Mouse (Mus musculus) embryo, embryonic 10.5 days (tissue): Measurements from ENCODE around the gene Fam241a.
A peak's percentile ranks its signal among the peaks of the same experiment; 100 is the strongest.

Experiments
- DNase-seq: peaks from one replicate; pipeline ENCODE4 v3.0.0-alpha.2; 2015; ENCODE audit warnings: low spot score

Fam241a gene

DNA sequence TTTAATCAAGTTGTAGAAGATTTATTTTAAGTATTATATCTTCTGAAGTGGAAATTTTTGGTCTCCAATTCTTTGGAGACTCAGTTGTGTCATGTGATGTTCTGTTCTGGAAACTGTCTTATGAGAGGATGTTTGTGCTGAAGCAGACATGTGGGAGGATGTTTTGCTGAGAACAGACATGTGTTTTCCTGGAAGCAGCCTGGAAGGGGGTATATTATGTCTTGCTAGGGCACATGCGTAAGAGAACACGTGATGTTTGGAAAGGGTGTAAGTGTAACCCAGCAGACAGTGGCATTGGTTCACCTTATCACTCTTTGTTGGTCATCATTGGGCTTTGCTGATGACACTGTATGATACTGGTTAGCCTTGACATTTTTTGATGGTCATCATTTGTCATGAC, 20.6 kb downstream of the Fam241a start:
- DNase-seq = no peak

DNA sequence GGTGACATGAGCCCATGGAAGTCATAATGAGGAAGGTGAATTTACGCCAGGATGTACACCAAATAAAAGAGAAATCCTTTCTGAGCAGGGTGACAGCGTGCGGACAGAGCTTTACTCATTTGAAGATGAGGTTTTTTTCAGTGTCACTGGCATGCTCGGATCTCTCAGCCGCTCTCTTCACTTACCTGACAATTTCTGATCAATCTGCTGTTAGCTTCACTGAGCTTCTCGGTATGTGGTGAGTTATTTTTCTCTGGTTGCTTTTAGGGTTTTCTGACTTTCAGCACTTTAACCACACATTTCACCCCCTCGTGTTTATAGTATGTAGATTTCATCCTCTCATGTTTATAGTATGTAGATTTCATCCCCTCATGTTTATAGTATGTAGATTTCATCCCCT, 21.1 kb downstream of the Fam241a start:
- DNase-seq = no peak

DNA sequence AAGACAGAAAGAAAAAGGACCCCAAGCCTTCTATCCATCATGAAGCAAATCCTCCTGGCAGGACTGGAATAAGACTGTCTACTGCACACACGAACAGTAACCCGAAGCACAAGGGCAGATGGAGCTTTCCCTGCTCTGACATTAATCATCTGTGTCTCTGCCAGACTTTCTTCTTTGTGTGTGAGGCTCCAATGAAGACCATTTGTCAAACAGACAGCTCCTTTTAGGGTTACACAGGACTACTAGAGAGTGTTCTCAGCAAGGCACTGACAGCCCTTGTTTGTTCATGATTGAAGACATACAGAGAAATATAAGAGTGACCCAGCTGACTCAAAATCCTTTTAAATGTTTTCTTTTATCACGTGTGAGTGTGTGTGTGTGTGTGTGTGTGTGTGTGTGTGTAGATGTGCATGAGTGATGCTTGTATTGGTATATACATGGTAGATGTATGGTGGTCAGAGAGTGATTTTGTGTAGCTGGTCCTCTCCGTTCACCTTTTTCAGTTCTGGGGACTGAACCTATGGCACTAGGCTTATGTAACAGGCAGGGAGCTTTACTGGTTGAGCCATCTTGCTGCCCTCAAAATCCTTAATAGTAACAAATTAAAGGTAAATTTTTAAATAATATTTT, 21.8 kb downstream of the Fam241a start:
- DNase-seq = peak; percentile 84

DNA sequence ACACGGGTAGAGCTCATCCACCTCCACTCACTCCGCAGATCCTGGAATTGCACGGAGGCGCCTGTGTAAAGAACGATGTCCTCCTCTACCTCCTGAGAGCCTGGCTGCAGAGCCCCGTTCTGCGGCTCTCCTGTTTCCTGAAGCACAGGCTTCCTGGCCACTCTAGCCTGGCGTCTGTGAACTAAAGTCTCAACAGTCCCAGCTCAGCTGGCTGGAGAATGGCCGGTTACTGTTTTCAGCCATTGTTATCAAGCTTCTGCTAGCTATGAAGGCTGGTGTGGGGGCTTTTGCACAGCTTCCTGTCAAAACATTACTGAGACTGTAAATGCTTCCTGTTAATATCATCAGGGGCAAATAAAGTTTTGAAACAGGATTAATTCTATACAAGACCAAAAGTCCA, 24.5 kb downstream of the Fam241a start:
- no peak for DNase-seq

DNA sequence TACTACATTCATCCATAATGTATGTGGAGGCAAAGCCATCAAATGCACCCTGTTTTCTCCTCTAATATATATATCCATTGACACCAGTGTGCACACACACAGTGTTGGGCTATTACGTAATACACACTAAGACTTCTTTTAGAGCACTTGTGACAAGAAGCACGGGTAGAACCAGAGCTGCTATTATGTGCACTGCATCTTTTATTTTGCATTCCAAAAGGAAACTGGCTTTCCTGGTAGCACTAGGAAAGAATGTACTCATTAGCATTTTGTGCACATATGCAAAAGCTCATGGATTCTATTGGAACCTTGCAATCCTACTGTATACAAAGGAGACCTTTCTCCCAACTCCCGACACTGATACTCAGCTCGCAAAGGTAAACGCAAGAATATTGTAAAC, 27.2 kb downstream of the Fam241a start:
- DNase-seq = no peak

DNA sequence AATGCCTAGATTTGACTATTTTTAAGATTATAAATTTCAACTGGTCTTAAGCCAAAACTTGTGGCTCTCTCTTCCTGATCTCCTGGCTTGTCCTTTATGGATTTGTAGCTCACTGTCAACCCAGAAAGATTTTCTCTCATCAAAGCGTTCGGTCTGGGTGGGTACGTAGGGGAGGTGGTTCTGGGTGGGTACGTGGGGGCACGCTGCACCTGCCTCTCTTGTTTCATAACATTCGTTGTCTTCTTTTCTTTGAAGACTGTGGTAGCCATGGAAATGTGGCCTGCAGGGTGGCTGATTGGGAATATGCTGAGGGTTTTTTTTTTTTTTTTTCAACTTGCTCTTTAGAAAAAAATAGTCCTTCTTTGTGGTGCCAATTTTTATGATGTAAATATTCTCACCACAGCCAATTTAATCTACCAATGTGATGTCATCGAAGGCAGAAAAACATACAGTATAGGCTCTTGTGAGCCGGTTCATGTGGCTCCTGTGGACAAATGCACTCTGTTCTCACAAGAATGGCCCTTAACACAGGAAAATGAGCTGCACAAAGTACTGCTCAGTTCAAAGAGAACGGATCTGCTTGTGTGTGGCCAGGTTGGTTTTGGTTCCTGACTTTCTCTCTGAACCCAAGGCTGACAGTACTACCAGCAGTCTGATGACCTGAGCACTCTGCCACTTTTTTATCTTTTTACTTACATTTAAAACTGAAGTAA, 27.9 kb downstream of the Fam241a start:
- DNase-seq = no peak

DNA sequence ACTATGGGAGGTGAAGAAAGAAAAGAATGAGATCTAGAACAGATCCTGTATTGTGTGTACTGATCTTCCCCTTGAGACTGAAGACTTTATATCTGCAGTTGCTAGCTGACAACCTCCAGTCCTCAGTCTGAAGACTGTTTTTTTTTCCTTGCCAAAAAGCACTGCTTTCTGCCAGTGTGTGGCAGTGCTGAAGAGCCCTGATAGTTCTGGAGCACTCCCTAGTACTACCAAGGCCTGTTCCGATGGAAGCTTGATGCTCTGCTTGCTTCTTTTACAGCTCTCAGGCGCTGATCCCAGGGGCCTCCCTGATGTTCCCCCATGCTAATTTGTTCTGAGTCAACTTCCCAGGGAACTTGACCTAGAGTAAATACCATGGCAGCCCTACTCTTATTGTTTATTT, 31.9 kb downstream of the Fam241a start:
- DNase-seq = no peak

DNA sequence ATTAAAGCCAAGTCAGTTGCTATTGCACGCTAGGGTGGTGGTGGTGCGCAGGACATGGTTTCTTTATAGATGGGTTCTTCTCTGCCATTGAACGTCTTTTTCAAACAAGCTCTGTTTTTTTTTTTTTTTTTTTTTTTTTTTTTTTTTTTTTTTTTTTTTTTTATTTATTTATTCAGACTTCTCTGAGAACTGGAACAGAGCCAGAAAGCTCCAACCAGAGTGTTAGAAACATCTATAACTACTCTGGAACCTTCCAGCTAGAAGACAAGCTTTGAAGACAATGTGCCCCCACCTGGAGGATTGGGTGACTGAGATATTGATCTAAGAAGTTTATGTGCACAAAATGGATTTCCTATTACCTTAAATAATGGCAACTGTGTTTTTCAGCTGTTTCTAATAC, 32.6 kb downstream of the Fam241a start:
- DNase-seq = no peak

DNA sequence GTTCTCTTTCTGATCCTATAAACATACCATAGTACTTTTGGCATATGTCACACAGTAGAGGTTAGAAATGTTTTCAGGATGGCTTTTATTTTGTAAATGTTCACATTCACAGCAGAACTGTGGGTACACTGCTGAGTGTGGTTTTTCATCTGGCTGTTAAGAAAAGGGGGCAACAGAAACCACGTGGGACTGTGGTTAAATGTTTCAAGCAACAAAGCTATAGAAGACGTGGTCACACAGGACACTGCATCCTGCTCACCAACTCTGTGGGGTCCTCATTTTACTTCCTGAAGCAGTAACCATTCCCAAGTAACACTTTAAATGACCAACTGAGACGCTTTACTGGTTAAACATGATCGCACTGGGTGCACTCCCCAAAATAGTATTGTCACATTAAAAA, 33.6 kb downstream of the Fam241a start:
- no peak for DNase-seq

DNA sequence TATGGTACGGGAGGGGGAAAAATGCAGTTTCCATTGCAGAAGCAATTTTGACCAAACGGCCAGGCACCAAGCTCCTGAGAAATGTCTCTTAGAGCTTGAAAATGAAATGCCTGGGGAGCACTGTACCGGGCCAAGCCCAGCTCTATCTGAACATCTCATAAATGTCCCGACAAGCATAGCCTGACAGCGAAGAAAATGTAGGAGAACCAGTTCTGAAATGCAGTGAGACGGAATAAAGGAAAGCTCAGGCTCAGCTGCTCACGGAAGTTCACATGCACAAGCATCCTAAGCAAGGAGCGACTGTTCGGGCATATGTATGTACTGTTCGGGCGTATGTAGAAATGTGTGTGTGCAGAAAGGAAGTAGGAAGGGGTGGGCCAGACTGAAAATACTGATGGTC, 34.8 kb downstream of the Fam241a start:
- no peak for DNase-seq

DNA sequence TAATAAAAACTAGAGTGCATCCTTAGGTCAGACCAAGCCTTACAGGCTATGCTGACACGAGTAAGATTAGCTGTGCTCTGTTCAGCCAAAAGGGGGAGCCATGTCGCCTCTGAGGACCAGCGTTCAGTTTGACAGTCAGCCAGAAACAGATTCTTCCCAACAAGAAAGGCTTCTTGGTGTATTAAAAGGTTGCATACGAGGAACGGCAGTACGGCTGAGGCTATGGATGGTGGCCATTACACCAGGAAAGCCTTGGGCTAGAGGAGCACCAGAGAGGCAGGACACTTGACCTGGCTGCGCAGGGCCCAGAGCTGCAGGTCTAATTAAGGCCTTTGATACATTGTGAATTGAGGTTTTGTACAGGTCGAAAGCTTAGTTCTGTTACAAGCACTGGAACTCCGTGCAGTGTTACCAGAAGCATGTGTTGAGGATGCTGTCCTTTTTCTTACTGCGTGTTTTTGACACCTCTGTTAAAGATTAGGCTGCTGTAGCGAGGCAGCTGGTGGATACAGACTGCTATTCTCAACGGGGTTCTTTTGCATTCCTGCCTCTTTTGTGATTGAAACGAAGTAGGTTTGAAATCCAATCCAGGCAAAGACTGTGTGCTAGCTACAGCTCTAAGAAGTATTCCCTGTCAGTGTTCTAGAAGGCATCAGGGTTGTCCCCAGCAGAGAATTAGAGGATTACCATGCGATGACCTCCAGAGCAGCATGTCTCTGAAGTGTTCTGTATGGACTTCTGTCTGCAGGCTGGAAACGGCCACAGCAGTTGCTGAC, 42.5 kb downstream of the Fam241a start:
- DNase-seq = peak; percentile 89

DNA sequence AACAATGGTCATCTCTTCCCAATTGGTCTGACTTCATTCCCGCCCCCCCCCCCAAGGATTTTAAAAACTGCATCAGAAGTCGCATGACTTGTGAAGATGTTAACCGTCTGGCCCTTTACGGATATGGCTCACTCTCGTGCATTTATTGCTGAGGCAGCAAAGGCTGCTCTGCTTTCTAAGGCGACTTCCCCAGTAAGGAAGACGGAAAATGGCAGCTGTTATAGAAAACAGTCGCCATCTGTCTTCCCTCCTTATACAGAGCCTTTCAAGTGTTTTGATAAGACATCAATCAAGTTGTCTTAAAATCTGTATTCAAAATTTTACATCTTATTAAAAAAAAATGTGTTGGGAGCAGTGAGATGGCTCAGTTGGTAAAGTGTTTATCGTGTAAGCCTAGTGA, 43.4 kb downstream of the Fam241a start:
- DNase-seq = no peak

DNA sequence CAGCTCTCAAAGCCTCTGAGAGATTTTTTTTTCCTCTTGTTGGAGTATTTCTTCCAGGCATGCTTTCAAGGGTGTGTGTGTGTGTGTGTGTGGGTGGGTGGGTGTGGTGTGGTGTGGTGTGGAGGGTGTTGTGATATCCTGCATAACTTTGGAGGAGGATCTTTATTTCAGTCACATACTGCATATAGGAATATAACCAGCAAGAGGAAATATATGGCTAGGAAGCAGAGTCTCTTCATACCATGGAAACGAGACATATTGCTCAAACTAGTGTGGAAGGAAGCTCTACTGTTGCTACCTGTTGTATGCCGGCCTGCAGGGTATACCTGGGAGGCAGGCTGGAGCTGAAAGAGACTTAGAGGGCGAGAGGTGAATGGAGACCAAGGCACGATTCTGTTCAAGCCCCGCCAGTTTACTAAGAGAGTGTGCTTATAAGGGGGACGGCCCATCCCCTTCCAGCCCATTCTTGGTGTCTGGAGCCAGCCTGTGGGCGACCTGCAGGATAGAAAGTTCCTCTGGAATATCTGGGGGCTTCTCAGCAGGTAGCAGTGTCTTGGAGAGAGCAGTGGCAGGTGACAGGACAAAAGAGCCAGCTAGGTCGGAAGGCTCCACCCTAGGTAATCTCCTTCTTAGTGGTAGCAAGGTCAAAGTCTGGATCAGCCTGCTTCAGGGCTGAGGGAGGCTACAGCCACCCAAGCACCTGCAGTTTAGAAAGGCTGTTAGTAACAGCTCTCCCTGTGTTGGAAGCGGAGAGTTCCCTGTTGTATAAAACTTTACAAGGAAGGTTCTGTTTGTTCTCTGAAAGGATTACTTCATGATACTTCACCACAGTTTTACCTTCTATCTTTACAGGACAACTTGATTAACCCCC, 45.1 kb downstream of the Fam241a start:
- no peak for DNase-seq

DNA sequence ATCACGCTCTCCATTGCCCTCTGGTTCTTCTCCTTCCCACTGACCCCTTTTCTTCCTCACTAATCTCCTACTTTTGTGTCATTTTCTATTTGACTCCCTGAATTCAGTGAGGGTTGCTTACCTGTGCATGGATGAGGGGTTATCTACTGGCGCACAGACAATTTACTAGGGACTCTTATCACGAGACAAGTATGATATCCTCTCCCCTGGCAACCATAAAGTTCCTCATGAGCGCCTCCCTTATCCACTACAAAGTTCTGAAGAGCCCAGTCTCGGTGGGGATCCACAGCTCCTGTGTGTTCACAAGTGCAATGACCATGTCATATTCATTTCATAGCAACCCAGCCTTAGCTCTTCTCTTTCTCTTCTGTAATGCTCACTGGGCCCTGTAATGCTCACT, 46.2 kb downstream of the Fam241a start:
- no peak for DNase-seq

DNA sequence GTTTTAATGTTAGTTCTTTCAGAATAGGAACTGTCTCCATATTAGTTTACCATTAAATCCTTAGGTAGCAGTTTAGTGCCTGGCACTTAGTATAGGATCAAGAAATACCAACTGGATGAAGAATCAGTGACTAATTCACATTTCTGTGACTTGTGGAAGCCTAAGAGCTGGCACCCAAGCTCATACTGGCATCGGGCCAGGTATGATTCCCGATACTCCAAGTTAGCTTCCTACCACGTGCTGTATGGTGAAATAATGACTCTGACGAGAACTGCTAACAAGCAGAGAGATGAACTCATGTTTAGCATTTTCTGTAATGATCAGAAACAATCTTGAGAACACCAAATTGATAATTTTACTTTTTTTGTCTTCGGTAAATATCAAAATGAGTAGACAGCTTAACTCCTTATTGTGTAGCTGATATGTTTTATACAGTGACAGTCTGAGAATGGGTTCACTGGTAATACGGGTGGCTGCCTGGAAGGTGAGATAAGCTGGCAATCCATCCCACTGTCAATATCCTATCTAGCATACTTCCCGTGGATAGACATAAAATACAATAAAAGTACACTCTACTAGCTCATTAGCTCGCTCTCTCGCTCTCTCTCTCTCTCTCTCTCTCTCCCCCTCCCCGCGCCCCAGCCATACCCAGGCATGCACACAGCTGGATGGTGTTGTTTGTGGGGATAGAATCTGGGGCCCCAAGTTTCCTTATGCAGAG, 47.9 kb downstream of the Fam241a start:
- no peak for DNase-seq

DNA sequence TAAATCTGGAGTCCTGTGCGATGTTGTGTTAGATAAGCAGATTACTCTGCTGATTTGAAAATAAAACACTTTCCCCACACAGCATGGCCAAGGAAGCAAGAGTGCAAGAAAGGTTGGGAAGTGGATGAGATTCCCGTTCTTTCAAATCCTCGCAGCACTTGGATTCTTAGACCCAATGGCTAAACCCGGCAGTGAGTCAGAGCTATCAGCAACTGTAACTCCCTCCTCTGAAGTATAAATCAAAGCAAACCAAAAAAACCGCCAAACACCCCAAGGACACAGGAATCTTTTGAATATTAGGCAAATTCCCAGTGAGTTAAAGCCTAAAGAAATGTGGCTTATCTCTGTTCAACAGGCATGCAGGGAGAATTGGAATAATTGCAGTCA, 52.2 kb downstream of the Fam241a start:
- no peak for DNase-seq

DNA sequence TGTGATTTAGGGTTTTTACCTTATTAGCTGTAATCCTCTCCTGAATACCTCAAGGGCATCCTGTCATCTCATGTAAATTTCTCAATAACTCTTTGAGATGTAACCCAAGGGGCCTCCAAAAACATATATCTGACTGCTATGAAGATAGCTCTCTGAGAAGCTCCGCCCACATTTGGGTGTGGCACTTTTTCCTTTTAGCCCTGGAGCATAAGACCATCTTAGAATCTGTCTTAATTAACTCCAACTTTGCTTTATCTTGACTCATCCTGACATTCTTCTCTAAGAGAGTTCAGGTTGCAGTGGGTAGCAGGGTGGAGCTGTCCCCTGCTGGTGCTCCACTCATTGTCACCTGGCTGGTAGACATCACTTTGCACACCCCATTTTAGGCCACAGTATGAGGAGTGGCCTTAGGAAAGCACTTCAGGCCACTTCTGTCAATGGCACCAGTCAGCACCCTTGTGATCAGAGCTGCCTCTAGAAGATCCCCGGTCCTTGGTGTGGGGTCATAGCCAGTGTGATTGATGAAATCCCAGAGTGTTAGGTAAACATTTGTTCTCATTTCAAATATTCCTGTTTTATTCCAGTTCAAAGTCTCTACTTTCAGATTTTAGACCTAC, 52.7 kb downstream of the Fam241a start:
- DNase-seq = no peak

DNA sequence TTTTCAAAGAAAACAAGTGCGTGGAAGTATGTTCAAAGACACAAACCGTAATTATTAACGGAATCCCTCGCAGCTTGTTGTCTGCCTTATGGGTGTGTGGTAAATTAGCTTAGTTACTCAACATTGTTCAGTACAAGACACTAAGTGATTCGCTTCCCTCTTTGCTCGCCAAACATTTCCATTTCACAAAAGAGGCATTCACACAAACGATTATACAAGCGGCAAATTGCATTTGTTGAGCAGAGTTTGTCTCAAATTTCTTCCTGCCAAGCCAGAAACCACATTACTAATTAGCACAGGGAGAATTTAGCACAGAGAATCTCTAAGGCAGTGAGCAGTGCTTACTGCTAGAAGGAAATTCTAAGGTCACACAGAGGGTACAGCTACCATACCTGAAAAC, 54.2 kb downstream of the Fam241a start:
- no peak for DNase-seq

DNA sequence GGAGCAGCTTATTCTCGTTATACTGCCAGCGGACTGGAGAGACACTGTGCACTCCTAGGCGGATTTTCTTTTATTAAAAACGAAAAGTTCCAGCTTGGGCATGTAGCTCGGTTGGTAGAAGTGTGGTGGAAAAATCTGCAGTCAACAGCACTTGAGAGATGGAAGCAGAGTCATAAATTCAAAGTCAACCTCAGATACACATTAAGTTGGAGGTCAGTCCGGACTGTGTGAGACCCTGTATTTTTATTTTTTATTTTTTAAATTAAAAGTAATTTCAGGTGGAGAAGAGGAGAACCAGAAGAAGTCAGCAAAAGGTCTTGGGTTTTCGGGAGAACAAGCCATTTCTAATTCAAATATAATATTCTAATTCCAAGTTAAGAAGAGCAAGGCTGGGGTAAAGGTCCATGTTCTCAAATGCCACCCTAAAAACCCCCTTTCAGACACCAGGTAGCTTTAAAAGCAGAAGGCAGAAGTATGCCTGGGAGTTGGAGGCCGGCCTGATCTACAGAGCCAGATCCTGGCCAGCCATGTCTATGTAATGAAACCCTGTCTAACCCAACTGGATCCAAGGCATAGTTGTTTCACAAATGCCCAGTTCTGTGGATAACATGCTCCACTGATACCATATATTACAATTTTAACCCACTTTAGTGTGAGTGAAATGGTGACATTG, 58.0 kb downstream of the Fam241a start:
- DNase-seq = no peak

DNA sequence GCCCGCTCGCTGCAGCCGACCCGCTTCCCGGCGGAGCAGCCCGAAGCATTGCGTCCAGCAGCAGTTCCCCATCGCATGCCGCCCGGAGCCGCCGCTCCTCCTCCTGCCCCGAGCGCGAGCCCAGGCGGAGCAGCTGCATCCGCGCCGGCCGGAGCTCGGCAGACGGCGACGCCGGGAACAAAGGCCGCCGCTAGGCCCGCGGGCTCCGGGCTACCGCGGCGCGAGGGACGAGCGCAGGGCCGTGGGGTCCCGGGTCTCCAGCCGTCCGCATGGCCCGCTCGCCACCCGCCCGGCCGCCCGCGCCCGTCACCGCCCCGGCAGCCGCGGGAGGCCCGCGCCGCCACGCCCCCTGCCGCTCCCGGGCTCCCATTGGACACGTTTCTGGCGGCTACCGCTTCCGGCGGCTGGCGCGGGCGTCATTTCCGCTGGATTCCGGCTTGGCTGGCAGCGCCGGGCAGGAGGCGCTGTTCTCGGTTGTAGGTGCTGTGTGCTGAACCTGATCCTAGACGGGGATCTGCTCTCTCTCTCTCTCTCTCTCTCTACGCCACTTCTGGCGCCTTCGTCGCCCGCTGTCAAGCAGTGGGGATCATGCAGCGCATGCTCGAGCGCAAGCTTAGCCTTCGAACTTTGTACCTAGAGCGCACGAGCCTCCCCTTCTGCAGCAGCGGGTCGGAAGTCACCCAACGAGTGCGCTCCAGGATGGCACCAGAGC, 58.8 kb downstream of the Fam241a start, which contains the start of gene Ap1ar:
TSS of gene Ap1ar (minus strand) at position 370 of the 712 bp plus-strand sequence.
- DNase-seq = peak; percentile 96
